Mouse (Mus musculus) kidney, adult 9 months (tissue): ENCODE measurements at regions not wholly inside any gene's neighbourhood (a gene's known extent, or its start where the extent isn't known, plus 50 kb on each side); places are given as distances from the start of the nearest gene placed in this dataset.

Experiments
- DNase-seq: peaks from one replicate; pipeline ENCODE4 v3.0.0; 2022

- no peak for DNase-seq
Measured at GRCm38 (mm10) chr13:56021716-56022115, 114.4 kb downstream of the H2afy start.

DNA sequence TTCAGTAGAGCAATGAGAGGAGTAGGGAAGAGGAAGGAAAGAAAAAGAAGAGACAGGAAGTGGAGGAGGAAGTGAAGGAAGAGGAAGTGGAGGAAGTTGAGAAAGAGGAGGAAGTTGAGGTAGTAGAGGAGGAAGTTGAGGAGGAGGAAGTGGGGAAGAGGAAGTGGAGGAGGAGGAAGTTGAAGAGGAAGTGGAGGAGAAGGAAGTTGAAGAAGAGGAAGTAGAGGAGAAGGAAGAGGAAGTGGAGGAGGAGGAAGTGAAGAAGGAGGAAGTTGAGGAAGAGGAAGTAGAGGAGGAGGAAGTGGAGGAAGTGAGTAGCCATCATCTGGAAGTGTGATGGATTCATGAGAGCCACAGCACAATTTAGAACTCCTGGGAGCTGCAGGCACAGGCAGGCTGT, 122.2 kb downstream of the H2afy start:
- DNase-seq: no peak

DNA sequence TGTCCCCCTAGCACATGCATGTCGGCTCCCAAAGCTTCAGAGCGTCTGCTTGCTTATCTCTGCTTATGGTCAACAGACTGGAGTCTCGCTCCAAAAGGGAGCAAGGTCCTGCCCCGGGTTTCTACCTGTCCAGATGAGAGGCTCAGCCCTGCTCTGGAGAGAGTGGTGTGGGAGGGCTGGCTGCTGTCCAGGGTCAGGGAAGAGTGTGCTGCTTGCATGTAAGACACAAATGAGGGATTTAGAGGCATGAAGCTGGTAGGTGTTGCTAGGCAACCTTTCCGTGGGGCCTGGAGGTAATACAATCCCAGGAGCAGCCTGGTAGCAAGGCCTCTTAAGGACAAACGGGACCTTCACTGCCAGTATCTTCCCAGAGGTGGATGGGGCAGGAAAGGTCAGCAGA, 125.7 kb downstream of the H2afy start:
- DNase-seq: no peak

- no peak for DNase-seq
Measured at GRCm38 (mm10) chr13:56006827-56007226, 129.3 kb downstream of the H2afy start.

- DNase-seq: no peak
Measured at GRCm38 (mm10) chr13:56005746-56006145, 130.4 kb downstream of the H2afy start.

DNA sequence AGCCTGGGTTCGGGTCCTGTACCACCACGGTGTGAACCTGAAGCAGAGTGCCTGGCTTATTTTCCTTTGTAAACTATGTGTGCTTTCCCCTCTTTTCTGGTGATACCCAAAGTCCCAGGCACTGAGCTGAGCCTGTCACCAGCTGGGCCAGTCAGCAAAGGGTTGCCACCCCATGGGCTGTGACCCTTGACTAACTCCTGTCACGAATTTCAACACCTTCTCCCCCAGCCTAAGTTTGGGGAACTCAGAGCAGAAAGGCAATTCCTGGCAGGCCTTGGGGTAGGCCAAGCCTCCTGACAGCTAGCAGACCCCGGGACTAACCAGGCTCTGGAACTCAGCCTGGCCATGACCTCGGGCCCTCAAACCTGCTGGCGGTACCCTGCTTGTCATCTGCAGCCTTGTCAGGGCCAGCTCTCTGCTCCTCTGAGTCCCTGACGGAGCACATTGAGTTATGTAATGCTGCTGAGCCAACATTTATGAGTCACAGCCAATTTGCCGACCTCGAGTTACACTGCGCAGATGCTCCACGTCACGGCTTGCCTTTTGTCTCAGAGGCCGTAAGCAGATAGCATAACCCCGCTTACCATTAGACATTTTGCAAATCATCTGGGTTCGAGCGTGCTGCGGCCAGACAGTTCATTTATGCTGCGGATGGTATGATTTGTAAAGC, 132.3 kb downstream of the H2afy start:
- DNase-seq: peak; percentile 24

- DNase-seq: no peak
Measured at GRCm38 (mm10) chr13:55995255-55995654, 140.9 kb downstream of the H2afy start.

- DNase-seq: no peak
Measured at GRCm38 (mm10) chr13:55994460-55994859, 141.7 kb downstream of the H2afy start.

- no peak for DNase-seq
Measured at GRCm38 (mm10) chr13:55992699-55993098, 143.5 kb downstream of the H2afy start.

- DNase-seq: no peak
Measured at GRCm38 (mm10) chr13:55991216-55991615, 144.9 kb downstream of the H2afy start.

GRCm38 (mm10) chr13:55990186-55990585, 146.0 kb downstream of the H2afy start:
- DNase-seq: no peak

DNA sequence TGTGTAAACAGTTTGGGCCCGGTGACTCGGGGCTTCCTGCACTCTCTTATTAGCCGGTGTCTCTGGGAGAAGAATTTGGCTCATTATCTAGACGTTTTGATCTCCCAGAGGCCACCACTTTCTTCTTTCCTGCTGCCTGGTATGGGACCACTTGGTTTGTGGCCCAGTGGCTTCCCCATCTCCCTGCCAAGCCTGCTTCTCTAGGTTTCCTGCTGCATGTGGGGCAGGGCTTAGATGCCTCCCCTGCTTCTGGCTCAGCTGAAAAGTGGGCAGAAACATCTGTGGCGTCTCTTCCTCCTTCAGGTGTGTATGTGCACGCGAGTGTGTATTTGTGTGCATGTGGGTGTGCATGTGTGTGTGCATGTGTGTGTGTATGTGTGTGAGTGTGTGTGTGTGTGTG, 146.8 kb downstream of the H2afy start:
- DNase-seq: no peak

GRCm38 (mm10) chr13:55985396-55985795, 149.4 kb upstream of the Pitx1 start:
- DNase-seq: no peak

DNA sequence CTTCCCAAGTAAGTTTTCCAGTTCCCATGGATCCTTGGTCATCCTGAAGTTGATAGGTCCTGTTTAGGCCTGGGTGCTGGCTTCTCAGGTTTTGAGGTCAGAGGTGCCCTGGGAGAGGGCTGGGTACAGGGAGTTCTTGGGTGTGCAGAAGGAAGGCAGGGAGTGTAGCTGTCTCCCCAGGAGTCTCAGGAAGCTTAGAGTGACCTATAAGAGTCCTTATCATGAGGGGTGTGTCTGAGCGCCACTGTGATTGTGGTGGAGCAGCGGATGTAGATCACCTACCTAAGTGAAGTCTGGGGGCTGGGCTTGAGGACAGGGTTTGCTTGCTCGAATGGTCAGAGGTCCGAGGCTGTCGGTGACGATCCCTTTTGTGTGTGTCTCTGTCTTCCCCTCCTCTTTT, 148.8 kb upstream of the Pitx1 start:
- DNase-seq: no peak

- no peak for DNase-seq
Measured at GRCm38 (mm10) chr13:55983851-55984250, 147.9 kb upstream of the Pitx1 start.

DNA sequence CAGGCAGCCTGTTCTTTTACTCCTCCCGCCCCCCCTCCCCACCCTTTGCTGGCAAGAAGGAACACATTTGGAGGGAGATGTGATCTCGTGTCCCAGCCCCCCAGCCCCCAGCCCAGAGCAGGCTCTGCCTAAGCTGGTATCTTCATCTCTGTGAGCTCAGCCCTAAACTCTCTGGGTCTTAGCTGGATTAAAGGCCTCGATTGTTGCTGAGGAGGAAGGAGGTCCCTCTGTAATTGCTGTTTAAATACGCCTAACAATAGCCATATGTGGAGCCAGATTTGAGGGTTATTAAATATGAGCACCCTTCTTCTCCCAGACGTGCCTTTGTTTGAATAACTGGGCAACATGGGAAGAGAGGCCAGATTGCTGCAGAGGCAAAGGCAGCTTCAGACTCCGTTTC, 145.0 kb upstream of the Pitx1 start:
- DNase-seq: no peak

DNA sequence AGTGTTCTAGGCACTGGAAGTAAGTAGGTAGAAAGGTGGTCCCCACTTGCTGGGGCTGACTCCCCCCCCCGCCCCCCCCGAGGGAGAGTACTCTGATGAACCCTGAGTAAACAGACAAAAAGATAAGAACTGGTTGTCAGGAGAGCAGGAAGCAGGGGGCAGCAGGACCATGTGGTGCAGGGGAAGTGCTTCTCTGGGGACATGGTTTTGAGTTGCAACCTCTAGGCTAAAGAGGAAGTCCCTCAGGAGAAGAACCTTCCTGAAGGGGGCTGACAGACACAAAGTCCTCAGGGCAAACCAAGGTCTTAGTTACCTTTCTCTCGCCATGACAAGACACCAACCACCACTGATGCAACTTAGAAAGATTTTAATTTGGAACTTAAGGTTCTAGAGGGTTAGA, 141.9 kb upstream of the Pitx1 start:
- no peak for DNase-seq

DNA sequence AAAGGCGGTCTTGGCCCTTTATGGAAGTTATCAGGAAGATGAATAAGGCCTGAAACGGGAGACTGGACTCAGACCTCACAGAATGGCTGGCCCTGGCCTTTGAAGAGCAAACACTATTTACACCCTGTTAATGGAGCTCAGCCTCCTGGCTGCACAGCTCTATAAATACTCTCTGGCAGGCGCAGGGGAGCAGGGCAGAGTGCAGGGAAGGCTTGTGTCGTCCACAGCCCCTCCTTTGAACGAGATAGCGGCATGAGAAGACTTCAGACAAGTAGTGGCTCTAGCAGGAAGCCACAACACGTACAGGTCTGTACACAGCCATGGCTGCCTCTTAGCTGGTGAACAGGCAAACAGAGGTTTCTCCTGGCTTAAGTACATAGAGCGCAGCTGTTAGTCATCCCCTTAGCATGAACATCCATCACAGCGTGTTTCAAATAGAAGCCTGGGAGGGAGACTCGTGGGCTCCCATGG, 141.0 kb upstream of the Pitx1 start:
- no peak for DNase-seq

- DNase-seq: no peak
Measured at GRCm38 (mm10) chr13:55974105-55974504, 138.1 kb upstream of the Pitx1 start.

DNA sequence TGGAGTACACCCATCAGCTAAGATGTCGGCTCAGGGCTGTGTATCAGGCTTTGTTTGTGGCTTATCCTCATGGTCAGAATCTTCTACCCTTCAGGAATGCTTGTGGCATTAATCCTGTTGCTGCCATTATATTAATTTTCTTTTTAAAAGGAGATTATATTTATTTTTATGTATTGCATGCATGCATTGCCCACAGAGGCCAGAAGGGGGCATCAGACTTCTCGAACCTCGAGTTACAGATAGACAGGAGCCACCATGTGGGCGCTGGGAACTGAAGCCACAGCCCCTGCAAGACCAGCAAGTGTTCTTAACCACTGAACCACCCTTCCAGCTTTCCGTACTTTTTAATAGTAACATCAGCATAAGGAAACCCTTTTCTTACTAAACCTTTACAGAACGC, 134.7 kb upstream of the Pitx1 start:
- no peak for DNase-seq

DNA sequence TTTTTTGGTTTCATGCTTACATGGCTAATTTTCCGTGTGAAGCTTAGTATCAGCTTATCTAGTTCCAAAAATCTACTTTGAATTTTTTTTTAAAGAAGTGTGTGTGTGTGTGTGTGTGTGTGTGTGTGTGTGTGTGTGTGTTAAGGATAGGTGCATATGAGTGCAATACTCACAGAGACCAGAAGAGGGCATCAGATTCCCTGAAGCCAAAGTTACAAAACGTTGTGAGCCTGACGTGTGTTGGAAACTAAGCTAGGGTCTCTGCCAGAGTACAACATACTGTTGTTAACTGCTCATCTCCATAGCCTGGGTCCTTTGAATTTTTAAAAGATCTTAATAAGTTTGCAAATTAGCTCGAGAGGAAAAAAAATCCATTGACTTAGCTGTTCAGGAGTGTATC, 133.5 kb upstream of the Pitx1 start:
- DNase-seq: no peak

- DNase-seq: no peak
Measured at GRCm38 (mm10) chr13:55967151-55967550, 131.2 kb upstream of the Pitx1 start.

DNA sequence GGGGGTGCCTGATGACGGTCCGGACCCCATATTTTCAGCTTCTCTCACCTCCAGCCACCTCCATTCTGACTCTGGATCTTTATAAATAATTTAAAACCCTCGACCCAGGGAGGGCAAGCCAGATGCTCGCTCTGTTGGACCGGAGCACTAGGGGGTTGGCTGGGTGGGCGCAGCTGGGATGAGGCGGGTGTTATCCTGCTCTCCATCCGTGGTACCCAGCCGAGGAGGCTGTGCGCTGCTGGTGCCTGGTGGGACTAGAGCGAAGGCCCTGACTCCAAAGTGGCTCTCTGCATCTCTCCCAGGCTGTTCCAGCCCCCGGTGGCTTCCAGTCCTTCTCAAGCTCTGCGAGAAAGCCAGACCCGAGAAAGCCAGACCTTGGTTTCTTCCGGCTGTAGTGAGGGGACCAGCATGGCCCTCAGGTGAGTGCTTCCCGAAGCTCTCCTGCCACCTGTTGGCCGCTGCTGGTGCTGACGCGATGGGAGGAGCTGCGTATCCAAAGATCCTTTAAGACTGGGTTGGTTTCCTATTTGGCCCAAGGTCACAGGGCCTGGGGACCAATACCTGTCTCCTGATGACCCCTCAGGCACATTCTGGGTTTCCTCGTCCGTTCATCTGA, 127.1 kb upstream of the Pitx1 start:
- peak; percentile 70 for DNase-seq

GRCm38 (mm10) chr13:55962254-55962866, 126.4 kb upstream of the Pitx1 start:
- DNase-seq: no peak
